Mouse (Mus musculus): Measurements from ENCODE around the gene Syt6.
"Not testable (repeated sequence)": the region's sequence is repeated elsewhere in the genome, so short reads cannot be mapped to it uniquely, and the experiment has no call there.

Gene Syt6

GRCm38 (mm10) chr3:103601011-103601410 lies 26.0 kb downstream of the Syt6 start:
- no peak for DNase-seq (ENCODE audit: low spot score)

- no peak for DNase-seq (ENCODE audit: low spot score)
Observed at GRCm38 (mm10) chr3:103601561-103601960, 26.5 kb downstream of the Syt6 start.

- no peak for DNase-seq (ENCODE audit: low spot score)
Observed at GRCm38 (mm10) chr3:103606045-103606597, 31.1 kb downstream of the Syt6 start.

GRCm38 (mm10) chr3:103606660-103607595 lies 31.9 kb downstream of the Syt6 start:
- no peak for DNase-seq (ENCODE audit: low spot score)

GRCm38 (mm10) chr3:103610231-103610630 lies 35.2 kb downstream of the Syt6 start:
- DNase-seq (ENCODE audit: low spot score): no peak

- DNase-seq (ENCODE audit: low spot score): no peak
Observed at GRCm38 (mm10) chr3:103612636-103613355, 37.8 kb downstream of the Syt6 start.

GRCm38 (mm10) chr3:103615621-103616020 lies 40.6 kb downstream of the Syt6 start:
- no peak for DNase-seq (ENCODE audit: low spot score)

GRCm38 (mm10) chr3:103616981-103617380 lies 42.0 kb downstream of the Syt6 start:
- no peak for DNase-seq (ENCODE audit: low spot score)

GRCm38 (mm10) chr3:103620101-103620500 lies 45.1 kb downstream of the Syt6 start:
- no peak for DNase-seq (ENCODE audit: low spot score)

GRCm38 (mm10) chr3:103623893-103624470 lies 49.0 kb downstream of the Syt6 start:
- DNase-seq (ENCODE audit: low spot score): no peak

GRCm38 (mm10) chr3:103624591-103625051 lies 49.6 kb downstream of the Syt6 start:
- no peak for DNase-seq (ENCODE audit: low spot score)

GRCm38 (mm10) chr3:103625169-103625568 lies 50.1 kb downstream of the Syt6 start:
- DNase-seq (ENCODE audit: low spot score): no peak

- DNase-seq (ENCODE audit: low spot score): no peak
Observed at GRCm38 (mm10) chr3:103626481-103626880, 51.5 kb downstream of the Syt6 start.

GRCm38 (mm10) chr3:103627661-103628060 lies 52.6 kb downstream of the Syt6 start:
- DNase-seq (ENCODE audit: low spot score): no peak

GRCm38 (mm10) chr3:103633124-103633523 lies 58.1 kb downstream of the Syt6 start:
- no peak for DNase-seq (ENCODE audit: low spot score)

GRCm38 (mm10) chr3:103633831-103634230 lies 58.8 kb downstream of the Syt6 start:
- DNase-seq (ENCODE audit: low spot score): no peak

- DNase-seq (ENCODE audit: low spot score): no peak
Observed at GRCm38 (mm10) chr3:103634256-103634655, 59.2 kb downstream of the Syt6 start.

GRCm38 (mm10) chr3:103637641-103638040 lies 62.6 kb downstream of the Syt6 start:
- DNase-seq (ENCODE audit: low spot score): no peak

GRCm38 (mm10) chr3:103640226-103640803 lies 65.3 kb downstream of the Syt6 start:
- DNase-seq (ENCODE audit: low spot score): no peak

GRCm38 (mm10) chr3:103641301-103641700 lies 66.3 kb downstream of the Syt6 start:
- no peak for DNase-seq (ENCODE audit: low spot score)

GRCm38 (mm10) chr3:103645968-103646367 lies 70.9 kb downstream of the Syt6 start, which contains the start of gene Atg4a-ps:
TSS of gene Atg4a-ps (minus strand) at chr3:103646068.
- DNase-seq (ENCODE audit: low spot score): not testable (repeated sequence)
